Mouse (Mus musculus) adrenal gland, adult (tissue): ENCODE data around the gene G6pdx.

Experiments
- DNase-seq, 2 experiments: peaks; one replicate each; pipeline ENCODE4 v3.0.0; 2022 to 2023; ENCODE audit warnings: low spot score in 1 of 2; ENCODE audit not compliant: inconsistent age in 2 of 2

The G6pdx gene

GRCm38 (mm10) chrX:74428826-74429276 is at the start of gene G6pdx:
G6pdx (minus strand) TSS chrX:74429194.
- peak; percentile 93 to 97 for DNase-seq

- peak in 1 of 2 experiments; percentile 51 for DNase-seq
Measured at GRCm38 (mm10) chrX:74452773-74453172, 23.8 kb upstream of the G6pdx start.

- DNase-seq, result no peak
Measured at GRCm38 (mm10) chrX:74451157-74451912, 22.3 kb upstream of the G6pdx start.

- peak; percentile 79 to 92 for DNase-seq
Measured at GRCm38 (mm10) chrX:74429290-74429821, 362 bp upstream of the G6pdx start.

- DNase-seq, result no peak
Measured at GRCm38 (mm10) chrX:74428146-74428825, 708 bp downstream of the G6pdx start.

- peak in 1 of 2 experiments; percentile 40 for DNase-seq
Measured at GRCm38 (mm10) chrX:74427116-74427515, 1.9 kb downstream of the G6pdx start.

- no peak for DNase-seq
Measured at GRCm38 (mm10) chrX:74426256-74426655, 2.7 kb downstream of the G6pdx start.

GRCm38 (mm10) chrX:74425195-74425594 is 3.8 kb downstream of the G6pdx start:
- peak; percentile 88 to 95 for DNase-seq

GRCm38 (mm10) chrX:74424443-74424842 is 4.6 kb downstream of the G6pdx start:
- peak; percentile 36 to 68 for DNase-seq

- peak; percentile 61 to 85 for DNase-seq
Measured at GRCm38 (mm10) chrX:74413377-74413776, 15.6 kb downstream of the G6pdx start.

GRCm38 (mm10) chrX:74408340-74408739 is 20.7 kb downstream of the G6pdx start:
- DNase-seq, result no peak

- DNase-seq, result peak; percentile 46 to 53
Measured at GRCm38 (mm10) chrX:74400136-74400535, 28.9 kb downstream of the G6pdx start.

GRCm38 (mm10) chrX:74392535-74393443 is 36.2 kb downstream of the G6pdx start, which contains the start of the genes Fam3a and Ikbkg:
Fam3a (minus strand) TSS chrX:74393272.
Ikbkg (plus strand) TSS chrX:74393290.
- peak; percentile 89 to 91 for DNase-seq

- no peak for DNase-seq
Measured at GRCm38 (mm10) chrX:74388153-74388552, 40.8 kb downstream of the G6pdx start.

- no peak for DNase-seq
Measured at GRCm38 (mm10) chrX:74384451-74384850, 44.5 kb downstream of the G6pdx start.

GRCm38 (mm10) chrX:74372888-74373549 is 56.0 kb downstream of the G6pdx start, which contains the start of the genes Ubl4a and Slc10a3:
Ubl4a (minus strand) TSS chrX:74373218.
Slc10a3 (minus strand) TSS chrX:74373349.
- peak; percentile 93 to 95 for DNase-seq

- DNase-seq, result peak; percentile 84 to 89
Measured at GRCm38 (mm10) chrX:74368209-74368909, 60.6 kb downstream of the G6pdx start.

GRCm38 (mm10) chrX:74367512-74367911 is 61.5 kb downstream of the G6pdx start:
- DNase-seq, result peak in 1 of 2 experiments; percentile 29
